In the genomic region with DNA sequence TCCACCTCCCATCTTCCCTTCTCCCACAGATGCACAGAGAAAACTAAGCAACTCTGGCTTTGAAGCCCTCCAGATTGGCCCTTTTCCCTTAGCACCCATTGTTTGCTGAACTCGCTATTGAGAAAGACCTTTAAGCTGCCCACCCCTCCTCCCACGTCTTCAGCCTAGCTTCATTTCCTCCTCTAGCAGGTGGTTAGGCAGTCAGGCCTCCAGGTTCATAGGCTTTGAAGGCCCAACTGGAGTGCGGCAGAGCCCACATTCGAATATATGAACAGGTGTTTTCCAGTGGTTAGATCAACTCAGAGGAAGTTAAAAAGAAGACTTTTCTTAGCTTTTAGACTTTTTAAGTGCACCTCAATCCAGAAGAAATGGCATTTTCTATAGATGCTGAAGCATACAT, we compare ENCODE assay signal across 28 mouse cellular contexts.
DNase-seq lines count a peak whose midpoint lies in the region; ATAC-seq and TF ChIP-seq lines count a peak whose summit lies in the region.
"Had no signal": no experiment of that assay in that cellular context is flagged by ENCODE, and none has a peak within 500 bp of the region (broad histone marks: within the 10 kb centered on the region; RNA-seq: fewer than 3 reads in every experiment).

No protein-coding gene starts in this region.

- H3K9ac ChIP-seq in lung, postnatal 0 days (replicated peaks; ENCODE audit: low read depth) = no peak overlapping the region
- H3K9ac ChIP-seq: kidney, embryonic 15.5 days; liver, embryonic 15.5 days; lung, embryonic 15.5 days; neural tube, embryonic 15.5 days had no signal

- no peak for TF ChIP-seq EP300 in lung, postnatal 0 days (IDR thresholded peaks at IDR 0.05)

- H3K4me1 ChIP-seq in thymus, adult 2 months (replicated peaks; ENCODE audit: control insufficient read depth, insufficient read depth, low read length) = peaks cover 34% of the 10 kb centered on the region
- H3K4me1 ChIP-seq in lung, postnatal 0 days (ENCODE audit: insufficient read depth, low read depth, low read length) = no peaks in the 10 kb centered on the region
- H3K4me1 ChIP-seq: kidney, embryonic 15.5 days; limb, embryonic 10.5 days; liver, embryonic 15.5 days; lung, embryonic 15.5 days; neural tube, embryonic 15.5 days had no signal

- DNase-seq in CD4-positive, CD25-positive, alpha-beta regulatory T cell, adult 2 months (ENCODE audit: low read depth, low spot score) = peak; percentile 71
- DNase-seq in T-cell, adult 2 months (ENCODE audit: low spot score) = peak; percentile 5
- DNase-seq in thymus, adult 2 months = peak; percentile 70
- DNase-seq in thymus, postnatal 4 days = peak; percentile 70
- DNase-seq in c-Kit-positive CD71-positive TER-119-positive erythroid progenitor cells, embryonic 14.5 days (ENCODE audit: low spot score) = no peak
- DNase-seq in lung, postnatal 0 days (ENCODE audit: low spot score) = no peak
- no peak for DNase-seq in cerebellum, postnatal 36 days
- DNase-seq: adrenal gland, adult 8-10 months; cerebellum, adult 9-10 months; gastrocnemius, postnatal 10 days; kidney, adult 11 months; kidney, postnatal 4 days; layer of hippocampus, adult 9-11 months; liver; lung, postnatal 4 days; right cerebral cortex, adult 18-20 months; right cerebral cortex, postnatal 4 days had no signal

- peak overlapping the region; percentile 95 for H3K27ac ChIP-seq in thymus, adult 2 months (ENCODE audit: control insufficient read depth, insufficient read depth, low read length)
- no peak overlapping the region for H3K27ac ChIP-seq in lung, postnatal 0 days (ENCODE audit: low read length)
- H3K27ac ChIP-seq: embryonic facial prominence, embryonic 10.5 days; kidney, embryonic 15.5 days; limb, embryonic 10.5 days; liver, embryonic 15.5 days; lung, embryonic 15.5 days; neural tube, embryonic 15.5 days had no signal

- H3K9me3 ChIP-seq in lung, postnatal 0 days (ENCODE audit: low read length) = no peaks in the 10 kb centered on the region
- H3K9me3 ChIP-seq: embryonic facial prominence, embryonic 10.5 days; G1E; kidney, embryonic 15.5 days; limb, embryonic 10.5 days; liver, embryonic 15.5 days; lung, embryonic 15.5 days; neural tube, embryonic 15.5 days had no signal

- WGBS in thymus, adult 2 months = 2% methylated on average over 4 of the region's 4 CpGs
- WGBS in lung, postnatal 0 days = 49% methylated on average over 4 of the region's 4 CpGs

- H3K27me3 ChIP-seq in thymus, adult 2 months (ENCODE audit: control insufficient read depth, insufficient read depth, low read length) = no peaks in the 10 kb centered on the region
- H3K27me3 ChIP-seq in lung, postnatal 0 days (replicated peaks; ENCODE audit: insufficient read depth, low read length) = no peaks in the 10 kb centered on the region
- H3K27me3 ChIP-seq: kidney, embryonic 15.5 days; liver, embryonic 15.5 days; lung, embryonic 15.5 days; neural tube, embryonic 15.5 days had no signal

- H3K4me2 ChIP-seq in lung, postnatal 0 days (replicated peaks; ENCODE audit: low read depth, low read length) = no peak overlapping the region
- H3K4me2 ChIP-seq: kidney, embryonic 15.5 days; liver, embryonic 15.5 days; lung, embryonic 15.5 days; neural tube, embryonic 15.5 days had no signal

- no peak for ATAC-seq in lung, postnatal 0 days
- ATAC-seq: forebrain, embryonic 16.5 days; hindbrain, embryonic 16.5 days; midbrain, embryonic 16.5 days; Patski had no signal

- TF ChIP-seq POLR2A in thymus, adult 2 months (IDR thresholded peaks at IDR 0.05; ENCODE audit: control insufficient read depth, extremely low read depth, insufficient read depth, low read length, poor library complexity) = no peak

- H3K4me3 ChIP-seq in thymus, adult 2 months (ENCODE audit: control insufficient read depth, insufficient read depth, low read length) = no peak overlapping the region
- H3K4me3 ChIP-seq in lung, postnatal 0 days (ENCODE audit: low read depth, low read length) = no peak overlapping the region
- H3K4me3 ChIP-seq: embryonic facial prominence, embryonic 10.5 days; kidney, embryonic 15.5 days; limb, embryonic 10.5 days; liver, embryonic 15.5 days; lung, embryonic 15.5 days; neural tube, embryonic 15.5 days had no signal

- TF ChIP-seq CTCF in thymus, adult 2 months (IDR thresholded peaks at IDR 0.05; ENCODE audit: borderline replicate concordance, control insufficient read depth, extremely low read depth, insufficient read depth, low read length, poor library complexity) = no peak
- TF ChIP-seq CTCF in lung, postnatal 0 days (IDR thresholded peaks at IDR 0.05) = no peak

- H3K36me3 ChIP-seq in thymus, adult 2 months (ENCODE audit: control insufficient read depth, insufficient read depth, low read length) = no peaks in the 10 kb centered on the region
- no peaks in the 10 kb centered on the region for H3K36me3 ChIP-seq in lung, postnatal 0 days (ENCODE audit: insufficient read depth, low read length)
- H3K36me3 ChIP-seq: embryonic facial prominence, embryonic 10.5 days; G1E; kidney, embryonic 15.5 days; limb, embryonic 10.5 days; liver, embryonic 15.5 days; lung, embryonic 15.5 days; neural tube, embryonic 15.5 days had no signal

Comparison
In these comparisons a context has a peak if more than half of its experiments do, and no peak if none do; other contexts are left out.
1. DNase-seq: peak in CD4-positive, CD25-positive, alpha-beta regulatory T cell, adult 2 months (single experiment), T-cell, adult 2 months (single experiment), thymus, adult 2 months (single experiment) and thymus, postnatal 4 days (single experiment); none in c-Kit-positive CD71-positive TER-119-positive erythroid progenitor cells, embryonic 14.5 days (single experiment), lung, postnatal 0 days (single experiment) and cerebellum, postnatal 36 days (0 of 2).